Comparison of ENCODE assay signal across 8 mouse cellular contexts in genomic region chr7:28464416-28465212, GRCm38 (mm10). TPM values are rescaled to one million over a fixed set of nuclear protein-coding genes. Genes with fewer than 3 reads are reported as not detected.
DNase-seq lines count a peak whose midpoint lies in the region; ATAC-seq and TF ChIP-seq lines count a peak whose summit lies in the region.

No protein-coding gene starts in this region.

- H3K27ac ChIP-seq in heart, postnatal 0 days (ENCODE audit: low read depth): no peak overlapping the region
- no peak overlapping the region for H3K27ac ChIP-seq in kidney, postnatal 0 days
- H3K27ac ChIP-seq in liver, embryonic 12.5 days: no peak overlapping the region
- H3K27ac ChIP-seq in neural tube, embryonic 15.5 days (replicated peaks): no peak overlapping the region; the same call in 1 of the 2 replicates

- peak; percentile 57; the same call in 1 of the 2 replicates for ATAC-seq in heart, postnatal 0 days (ENCODE audit: insufficient read depth, low read depth)
- peak; percentile 79 for ATAC-seq in kidney, postnatal 0 days (replicated peaks; ENCODE audit: low FRiP score, low read depth)
- no peak; the same call in 1 of the 2 replicates for ATAC-seq in liver, embryonic 12.5 days
- ATAC-seq in neural tube, embryonic 15.5 days (ENCODE audit: low FRiP score): peak; percentile 81

- DNase-seq in heart, postnatal 0 days (ENCODE audit: low spot score): peak; percentile 49
- DNase-seq in heart, adult 8-10 months (ENCODE audit: low spot score): no peak
- DNase-seq in brain, embryonic 18.5 days (ENCODE audit: low read depth, low spot score): peak; percentile 61
- DNase-seq in forelimb bud, embryonic 11.5 days (ENCODE audit: low read depth, low spot score): peak; percentile 31
- peak; percentile 84 for DNase-seq in kidney, postnatal 0 days (ENCODE audit: low spot score)
- no peak for DNase-seq in thymus, postnatal 14 days

- 0 out of 2 replicates have a peak, but pooled peaks cover 5% of the 10 kb centered on the region for H3K36me3 ChIP-seq in heart, postnatal 0 days (replicated peaks; ENCODE audit: control insufficient read depth, insufficient read depth, low read length)
- peaks cover 5% of the 10 kb centered on the region for H3K36me3 ChIP-seq in kidney, postnatal 0 days (ENCODE audit: insufficient read depth, low read length)
- H3K36me3 ChIP-seq in liver, embryonic 12.5 days: peaks cover 8% of the 10 kb centered on the region
- H3K36me3 ChIP-seq in neural tube, embryonic 15.5 days: peaks cover 47% of the 10 kb centered on the region

- no peak for TF ChIP-seq CTCF in heart, postnatal 0 days (IDR thresholded peaks at IDR 0.05; ENCODE audit: low read depth)
- TF ChIP-seq CTCF in kidney, postnatal 0 days (IDR thresholded peaks at IDR 0.05; ENCODE audit: low read depth): no peak

- H3K4me2 ChIP-seq in heart, postnatal 0 days (ENCODE audit: low read depth, low read length): no peak overlapping the region
- peak overlapping the region; percentile 27; the same call in 1 of the 2 replicates for H3K4me2 ChIP-seq in kidney, postnatal 0 days (ENCODE audit: low read length)
- H3K4me2 ChIP-seq in liver, embryonic 12.5 days: peak overlapping the region; percentile 23
- peak overlapping the region; percentile 41 for H3K4me2 ChIP-seq in neural tube, embryonic 15.5 days

- peaks cover 9% of the 10 kb centered on the region; the same call in 1 of the 2 replicates for H3K4me1 ChIP-seq in heart, postnatal 0 days (ENCODE audit: control insufficient read depth, insufficient read depth)
- no peaks in the 10 kb centered on the region; the same call in 1 of the 2 replicates for H3K4me1 ChIP-seq in kidney, postnatal 0 days (replicated peaks; ENCODE audit: insufficient read depth, low read length)
- peaks cover 31% of the 10 kb centered on the region for H3K4me1 ChIP-seq in liver, embryonic 12.5 days
- H3K4me1 ChIP-seq in neural tube, embryonic 15.5 days: peaks cover 36% of the 10 kb centered on the region

- peaks cover 23% of the 10 kb centered on the region for H3K27me3 ChIP-seq in heart, postnatal 0 days (ENCODE audit: control insufficient read depth, insufficient read depth, low read length)
- no peaks in the 10 kb centered on the region for H3K27me3 ChIP-seq in kidney, postnatal 0 days (ENCODE audit: insufficient read depth, low read length)
- H3K27me3 ChIP-seq in liver, embryonic 12.5 days (replicated peaks): peaks cover 39% of the 10 kb centered on the region
- H3K27me3 ChIP-seq in neural tube, embryonic 15.5 days (replicated peaks): peaks cover 13% of the 10 kb centered on the region; the same call in 1 of the 2 replicates

- no peaks in the 10 kb centered on the region for H3K9me3 ChIP-seq in heart, postnatal 0 days (replicated peaks; ENCODE audit: control insufficient read depth, low read length)
- H3K9me3 ChIP-seq in kidney, postnatal 0 days (replicated peaks; ENCODE audit: low read length): no peaks in the 10 kb centered on the region
- no peaks in the 10 kb centered on the region for H3K9me3 ChIP-seq in liver, embryonic 12.5 days (replicated peaks)
- no peaks in the 10 kb centered on the region for H3K9me3 ChIP-seq in neural tube, embryonic 15.5 days (replicated peaks)

- H3K4me3 ChIP-seq in heart, postnatal 0 days (ENCODE audit: low read depth, low read length): no peak overlapping the region
- no peak overlapping the region for H3K4me3 ChIP-seq in kidney, postnatal 0 days (replicated peaks; ENCODE audit: low read depth, low read length)
- H3K4me3 ChIP-seq in liver, embryonic 12.5 days: no peak overlapping the region
- peak overlapping the region; percentile 17 for H3K4me3 ChIP-seq in neural tube, embryonic 15.5 days (replicated peaks)

- no peak overlapping the region for H3K9ac ChIP-seq in heart, postnatal 0 days (replicated peaks; ENCODE audit: low read depth, low read length)
- no peak overlapping the region for H3K9ac ChIP-seq in kidney, postnatal 0 days (ENCODE audit: low read depth, low read length)
- no peak overlapping the region for H3K9ac ChIP-seq in liver, embryonic 12.5 days
- no peak overlapping the region for H3K9ac ChIP-seq in neural tube, embryonic 15.5 days (replicated peaks)

- TF ChIP-seq EP300 in heart, postnatal 0 days (IDR thresholded peaks at IDR 0.05; ENCODE audit: low read depth): no peak

- 58% methylated on average over 10 of the region's 10 CpGs for WGBS in heart, postnatal 0 days
- WGBS in kidney, postnatal 0 days: 63% methylated on average over 10 of the region's 10 CpGs
- WGBS in liver, embryonic 12.5 days (ENCODE audit: insufficient replicate concordance): 45% methylated on average over 10 of the region's 10 CpGs
- WGBS in neural tube, embryonic 15.5 days: 68% methylated on average over 10 of the region's 10 CpGs

RNA-seq across cellular contexts. Expression of gene Lrfn1, which starts 12.8 kb away (rescaled TPM):
- 1.4 and 3.9 TPM in 2 replicates for total RNA-seq in heart, postnatal 0 days (2014; rRNA removed; ENCODE audit: low replicate concordance)
- polyA plus RNA-seq in heart, postnatal 0 days (2015; fragmentation: Nextera tagmentation; extraction: Ambion mirVana): 0.31 and 0.55 TPM in 2 replicates
- under 1 TPM; 0.43 to 0.82 (median 0.61) TPM for total RNA-seq in heart, adult 8-10 months (2022)
- polyA plus RNA-seq in kidney, postnatal 0 days (2015; fragmentation: Nextera tagmentation; extraction: Ambion mirVana): 2.1 and 2.8 TPM in 2 replicates
- 1.3 and 1.5 TPM in 2 replicates for polyA plus RNA-seq in liver, embryonic 12.5 days (2016; fragmentation: Nextera tagmentation; extraction: Ambion mirVana)
- 16.0 and 18.7 TPM in 2 replicates for polyA plus RNA-seq in neural tube, embryonic 15.5 days (2015; fragmentation: Nextera tagmentation; extraction: Ambion mirVana)

RNA-seq across cellular contexts. Expression of gene Gmfg, which starts 27.4 kb away (rescaled TPM):
- total RNA-seq in heart, postnatal 0 days (2014; rRNA removed; ENCODE audit: low replicate concordance): 1.5 and 3.0 TPM in 2 replicates
- 8.9 and 9.8 TPM in 2 replicates for polyA plus RNA-seq in heart, postnatal 0 days (2015; fragmentation: Nextera tagmentation; extraction: Ambion mirVana)
- 1 to 10 TPM; 3.5 to 5.7 (median 4.8) TPM for total RNA-seq in heart, adult 8-10 months (2022)
- polyA plus RNA-seq in kidney, postnatal 0 days (2015; fragmentation: Nextera tagmentation; extraction: Ambion mirVana): 19.5 and 23.8 TPM in 2 replicates
- 41.0 and 41.3 TPM in 2 replicates for polyA plus RNA-seq in liver, embryonic 12.5 days (2016; fragmentation: Nextera tagmentation; extraction: Ambion mirVana)
- polyA plus RNA-seq in neural tube, embryonic 15.5 days (2015; fragmentation: Nextera tagmentation; extraction: Ambion mirVana): 5.3 and 33.8 TPM in 2 replicates

RNA-seq across cellular contexts. Expression of gene Ifnl2, which starts 45.6 kb away (rescaled TPM):
- not detected in 2 replicates for total RNA-seq in heart, postnatal 0 days (2014; rRNA removed; ENCODE audit: low replicate concordance)
- not detected in 2 replicates for polyA plus RNA-seq in heart, postnatal 0 days (2015; fragmentation: Nextera tagmentation; extraction: Ambion mirVana)
- not detected for total RNA-seq in heart, adult 8-10 months (2022)
- not detected in 2 replicates for polyA plus RNA-seq in kidney, postnatal 0 days (2015; fragmentation: Nextera tagmentation; extraction: Ambion mirVana)
- polyA plus RNA-seq in liver, embryonic 12.5 days (2016; fragmentation: Nextera tagmentation; extraction: Ambion mirVana): not detected in 2 replicates
- polyA plus RNA-seq in neural tube, embryonic 15.5 days (2015; fragmentation: Nextera tagmentation; extraction: Ambion mirVana): not detected in 2 replicates

RNA-seq across cellular contexts. Expression of gene Ifnl3, which starts 58.0 kb away (rescaled TPM):
- total RNA-seq in heart, postnatal 0 days (2014; rRNA removed; ENCODE audit: low replicate concordance): not detected in 2 replicates
- not detected in 2 replicates for polyA plus RNA-seq in heart, postnatal 0 days (2015; fragmentation: Nextera tagmentation; extraction: Ambion mirVana)
- not detected for total RNA-seq in heart, adult 8-10 months (2022)
- not detected in 2 replicates for polyA plus RNA-seq in kidney, postnatal 0 days (2015; fragmentation: Nextera tagmentation; extraction: Ambion mirVana)
- polyA plus RNA-seq in liver, embryonic 12.5 days (2016; fragmentation: Nextera tagmentation; extraction: Ambion mirVana): not detected in 2 replicates
- polyA plus RNA-seq in neural tube, embryonic 15.5 days (2015; fragmentation: Nextera tagmentation; extraction: Ambion mirVana): not detected in 2 replicates

Comparison
In these comparisons a context has a peak if more than half of its experiments do, and no peak if none do; other contexts are left out.
1. DNase-seq: peak in heart, postnatal 0 days (single experiment), brain, embryonic 18.5 days (single experiment), forelimb bud, embryonic 11.5 days (single experiment) and kidney, postnatal 0 days (single experiment); none in heart, adult 8-10 months (single experiment) and thymus, postnatal 14 days (single experiment).